Mouse (Mus musculus): ENCODE results near the gene Ctsw. TPM values are rescaled to one million over a fixed set of nuclear protein-coding genes. Genes with fewer than 3 reads are reported as not detected.

Ctsw gene
- total and polyA plus RNA-seq, 2 experiments from 2014 or later = 0.33 to 1.9 TPM

DNA sequence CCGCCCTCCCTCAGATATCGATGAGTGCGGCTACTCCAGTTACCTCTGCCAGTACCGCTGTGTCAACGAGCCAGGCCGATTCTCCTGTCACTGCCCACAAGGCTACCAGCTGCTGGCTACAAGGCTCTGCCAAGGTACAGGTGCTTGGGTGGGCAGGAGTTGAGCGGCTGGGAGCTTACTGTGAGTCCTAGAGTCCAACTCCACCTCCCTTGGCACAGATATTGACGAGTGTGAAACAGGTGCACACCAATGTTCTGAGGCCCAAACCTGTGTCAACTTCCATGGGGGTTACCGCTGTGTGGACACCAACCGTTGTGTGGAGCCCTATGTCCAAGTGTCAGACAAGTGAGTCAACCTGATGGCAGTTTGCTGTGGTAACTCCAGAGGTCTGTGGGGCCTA is 11.7 kb upstream of the Ctsw start:
- peaks cover 51% of the 10 kb centered on the region for H3K36me3 ChIP-seq (ENCODE audit: insufficient read depth, low read length)
- H3K4me2 ChIP-seq (ENCODE audit: low read depth, low read length, poor library complexity, severe bottlenecking) = no peak overlapping the region
- ATAC-seq (ENCODE audit: low FRiP score) (no peak), DNase-seq (ENCODE audit: low spot score) (no peak)
- H3K9ac ChIP-seq (replicated peaks; ENCODE audit: low read length, poor library complexity, severe bottlenecking) = no peak overlapping the region
- H3K4me3 ChIP-seq (ENCODE audit: low read depth, low read length) = no peak overlapping the region
- H3K27me3 ChIP-seq (ENCODE audit: insufficient read depth, low read length) = no peaks in the 10 kb centered on the region
- H3K4me1 ChIP-seq (ENCODE audit: insufficient read depth, low read length) = peaks cover 9% of the 10 kb centered on the region
- no peaks in the 10 kb centered on the region for H3K9me3 ChIP-seq (ENCODE audit: low read length)
- WGBS = 91% methylated on average over 10 of the region's 10 CpGs
- no peak overlapping the region for H3K27ac ChIP-seq (ENCODE audit: low read depth, low read length)
- no peak for TF ChIP-seq CTCF (IDR thresholded peaks at IDR 0.05)

DNA sequence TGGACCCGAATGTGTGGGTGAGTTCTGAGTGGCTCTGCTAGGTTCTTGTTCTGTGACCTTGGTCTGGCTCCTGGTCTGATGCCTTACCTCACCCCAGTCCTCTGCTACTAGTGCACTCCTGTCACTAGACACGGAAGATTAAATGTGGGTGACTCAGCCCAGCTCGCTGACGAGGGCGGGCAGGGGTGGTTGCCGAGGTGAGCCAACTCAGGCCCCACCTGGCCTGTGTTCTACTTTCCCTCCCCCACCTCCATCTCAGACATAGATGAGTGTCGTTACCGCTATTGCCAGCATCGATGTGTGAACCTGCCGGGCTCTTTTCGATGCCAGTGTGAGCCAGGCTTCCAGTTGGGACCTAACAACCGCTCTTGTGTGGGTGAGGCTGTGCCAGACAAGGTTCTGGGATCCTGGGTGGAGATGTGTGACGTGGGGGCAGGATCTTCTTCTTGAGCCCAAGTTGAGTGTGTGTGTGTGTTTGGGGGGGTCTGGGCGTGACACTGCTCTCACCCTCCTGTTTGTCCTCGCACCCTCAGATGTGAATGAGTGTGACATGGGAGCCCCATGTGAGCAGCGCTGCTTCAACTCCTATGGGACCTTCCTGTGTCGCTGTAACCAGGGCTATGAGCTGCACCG is 9.5 kb upstream of the Ctsw start:
- H3K9ac ChIP-seq (replicated peaks; ENCODE audit: low read length, poor library complexity, severe bottlenecking) = no peak overlapping the region
- H3K27me3 ChIP-seq (ENCODE audit: insufficient read depth, low read length) = no peaks in the 10 kb centered on the region
- no peak overlapping the region for H3K27ac ChIP-seq (ENCODE audit: low read depth, low read length)
- no peak for ATAC-seq (ENCODE audit: low FRiP score)
- H3K9me3 ChIP-seq (ENCODE audit: low read length) = no peaks in the 10 kb centered on the region
- H3K4me2 ChIP-seq (ENCODE audit: low read depth, low read length, poor library complexity, severe bottlenecking) = no peak overlapping the region
- peaks cover 30% of the 10 kb centered on the region for H3K36me3 ChIP-seq (ENCODE audit: insufficient read depth, low read length)
- no peak for TF ChIP-seq CTCF (IDR thresholded peaks at IDR 0.05)
- 93% methylated on average over 18 of the region's 18 CpGs for WGBS
- no peak overlapping the region for H3K4me3 ChIP-seq (ENCODE audit: low read depth, low read length)
- H3K4me1 ChIP-seq (ENCODE audit: insufficient read depth, low read length) = peaks cover 14% of the 10 kb centered on the region
- DNase-seq (ENCODE audit: low spot score) = no peak

DNA sequence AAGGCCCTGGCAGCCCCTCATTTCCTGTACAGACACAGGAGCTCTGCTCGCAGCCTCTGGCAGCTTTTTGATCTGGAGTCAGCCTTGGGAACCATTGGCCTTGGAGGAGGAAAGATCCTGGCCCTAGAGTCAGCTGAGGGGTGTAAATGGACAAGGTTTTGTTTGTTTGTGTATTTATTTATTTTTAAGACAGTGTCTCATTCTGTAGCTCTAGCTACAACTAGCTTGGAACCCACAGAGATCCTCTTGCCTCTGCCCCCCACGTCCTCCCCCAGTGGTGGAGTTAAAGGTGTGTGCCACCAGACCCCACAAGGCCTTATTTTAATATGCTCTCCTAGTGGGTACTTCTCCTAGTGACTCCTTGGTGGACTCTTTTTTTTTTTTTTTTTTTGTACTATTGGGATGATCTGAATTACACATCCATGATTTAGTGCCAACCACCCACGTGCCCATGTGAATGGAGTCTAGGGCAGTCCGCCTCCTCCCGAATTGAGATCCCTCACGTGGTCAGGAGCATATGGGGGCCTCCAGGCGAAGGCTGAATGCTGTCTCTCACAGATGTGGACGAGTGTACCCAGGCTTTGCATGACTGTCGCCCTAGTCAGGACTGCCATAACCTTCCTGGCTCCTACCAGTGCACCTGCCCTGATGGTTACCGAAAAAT is 8.8 kb upstream of the Ctsw start:
- H3K27ac ChIP-seq (ENCODE audit: low read depth, low read length) = no peak overlapping the region
- H3K9ac ChIP-seq (replicated peaks; ENCODE audit: low read length, poor library complexity, severe bottlenecking) = no peak overlapping the region
- peaks cover 28% of the 10 kb centered on the region for H3K36me3 ChIP-seq (ENCODE audit: insufficient read depth, low read length)
- ATAC-seq (ENCODE audit: low FRiP score) (no peak), DNase-seq (ENCODE audit: low spot score) (no peak)
- WGBS = 90% methylated on average over 10 of the region's 10 CpGs
- no peaks in the 10 kb centered on the region for H3K9me3 ChIP-seq (ENCODE audit: low read length)
- H3K4me2 ChIP-seq (ENCODE audit: low read depth, low read length, poor library complexity, severe bottlenecking) = no peak overlapping the region
- H3K4me3 ChIP-seq (ENCODE audit: low read depth, low read length) = no peak overlapping the region
- peaks cover 14% of the 10 kb centered on the region for H3K4me1 ChIP-seq (ENCODE audit: insufficient read depth, low read length)
- no peak for TF ChIP-seq CTCF (IDR thresholded peaks at IDR 0.05)
- H3K27me3 ChIP-seq (ENCODE audit: insufficient read depth, low read length) = no peaks in the 10 kb centered on the region

DNA sequence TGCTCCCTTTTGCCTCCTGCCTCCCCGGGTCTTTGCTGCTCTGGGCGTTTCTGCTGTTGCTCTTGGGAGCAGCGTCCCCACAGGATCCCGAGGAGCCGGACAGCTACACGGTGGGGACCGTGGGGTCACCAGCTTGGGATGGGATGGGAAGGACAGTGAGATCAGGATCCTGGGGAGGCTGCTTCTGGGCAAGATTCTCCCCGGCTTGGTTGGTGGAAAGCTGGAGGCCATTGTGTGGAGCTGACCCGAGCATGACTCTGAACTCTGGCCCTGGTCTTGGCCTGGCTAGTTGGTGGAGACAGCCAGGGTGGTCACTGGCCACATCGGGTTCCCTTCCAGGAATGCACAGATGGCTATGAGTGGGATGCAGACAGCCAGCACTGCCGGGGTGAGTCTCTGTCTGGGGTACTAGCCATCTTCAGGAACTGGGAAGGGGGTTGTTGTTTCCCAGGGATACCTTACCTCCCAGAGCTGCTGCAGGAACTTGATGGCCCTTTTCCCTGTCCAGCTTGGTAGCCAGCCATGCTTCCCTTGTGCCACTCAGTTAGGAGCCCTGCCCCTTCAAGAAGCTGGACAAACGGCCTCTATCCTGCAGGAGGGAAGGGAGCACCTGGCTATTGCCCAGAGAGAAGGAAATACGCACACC is 6.9 kb upstream of the Ctsw start:
- Histone ChIP-seq H3K9ac (replicated peaks; ENCODE audit: low read length, poor library complexity, severe bottlenecking) (peak overlapping the region; percentile 77), H3K9me3 (ENCODE audit: low read length) (no peaks in the 10 kb centered on the region), H3K4me3 (ENCODE audit: low read depth, low read length) (peak overlapping the region; percentile 58), H3K4me1 (ENCODE audit: insufficient read depth, low read length) (peaks cover 14% of the 10 kb centered on the region), H3K27ac (ENCODE audit: low read depth, low read length) (peak overlapping the region; percentile 33), H3K36me3 (ENCODE audit: insufficient read depth, low read length) (peaks cover 11% of the 10 kb centered on the region; the same call in 1 of the 2 replicates), H3K4me2 (ENCODE audit: low read depth, low read length, poor library complexity, severe bottlenecking) (peak overlapping the region; percentile 92), H3K27me3 (ENCODE audit: insufficient read depth, low read length) (no peaks in the 10 kb centered on the region)
- 26% methylated on average over 13 of the region's 13 CpGs for WGBS
- DNase-seq (ENCODE audit: low spot score) = no peak
- no peak for ATAC-seq (ENCODE audit: low FRiP score)
- no peak for TF ChIP-seq CTCF (IDR thresholded peaks at IDR 0.05)

DNA sequence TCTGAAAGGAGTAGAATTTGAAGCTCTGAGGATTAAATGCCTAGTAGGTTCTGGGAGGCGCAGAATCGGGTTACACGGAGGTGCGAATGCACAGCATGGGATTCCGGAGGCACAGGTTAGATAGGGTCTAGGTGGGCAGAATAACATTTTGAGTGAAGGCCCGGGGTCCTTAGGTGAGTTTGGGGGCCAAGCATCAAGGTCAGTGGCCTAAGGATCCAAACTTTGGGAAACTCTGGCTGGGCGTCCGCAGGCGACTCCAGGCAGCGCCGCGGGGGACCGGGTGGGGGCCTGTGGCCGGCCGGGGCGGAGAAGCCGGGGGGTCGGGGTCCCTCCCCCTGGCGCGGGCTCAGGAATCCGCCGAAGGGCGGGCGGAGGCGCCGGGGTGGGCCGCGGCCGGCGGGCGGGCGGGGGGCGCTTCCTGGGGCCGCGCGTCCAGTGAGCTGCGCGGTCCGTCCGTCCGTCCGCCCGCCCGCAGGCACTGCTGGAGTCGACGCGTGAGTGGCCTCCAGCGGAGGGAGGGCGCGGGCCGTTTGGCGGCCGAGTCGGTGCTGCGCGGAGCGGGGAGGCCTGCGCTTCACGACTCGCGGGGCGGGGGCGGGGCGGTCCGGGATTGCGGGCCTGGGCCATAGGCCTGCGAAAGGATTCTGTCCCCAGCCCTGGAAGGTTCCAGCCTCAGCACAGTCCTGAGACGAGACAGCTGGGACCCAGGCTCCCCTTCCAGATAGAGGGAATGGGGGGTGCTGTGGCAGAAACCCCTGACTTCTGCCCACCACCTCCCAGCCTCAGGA is 6.2 kb upstream of the Ctsw start:
- Histone ChIP-seq H3K9me3 (ENCODE audit: low read length) (no peaks in the 10 kb centered on the region), H3K4me3 (ENCODE audit: low read depth, low read length) (peak overlapping the region; percentile 58), H3K4me2 (ENCODE audit: low read depth, low read length, poor library complexity, severe bottlenecking) (peak overlapping the region; percentile 92), H3K27me3 (ENCODE audit: insufficient read depth, low read length) (no peaks in the 10 kb centered on the region), H3K36me3 (ENCODE audit: insufficient read depth, low read length) (peaks cover 7% of the 10 kb centered on the region; the same call in 1 of the 2 replicates), H3K9ac (replicated peaks; ENCODE audit: low read length, poor library complexity, severe bottlenecking) (peak overlapping the region; percentile 77), H3K27ac (ENCODE audit: low read depth, low read length) (peak overlapping the region; percentile 33), H3K4me1 (ENCODE audit: insufficient read depth, low read length) (peaks cover 14% of the 10 kb centered on the region)
- peak; percentile 19 for DNase-seq (ENCODE audit: low spot score)
- peak; percentile 36; the same call in 1 of the 2 replicates for ATAC-seq (ENCODE audit: low FRiP score)
- under 1% methylated on average over 54 of the region's 68 CpGs for WGBS
- TF ChIP-seq CTCF (IDR thresholded peaks at IDR 0.05) = no peak
